In the genomic region with DNA sequence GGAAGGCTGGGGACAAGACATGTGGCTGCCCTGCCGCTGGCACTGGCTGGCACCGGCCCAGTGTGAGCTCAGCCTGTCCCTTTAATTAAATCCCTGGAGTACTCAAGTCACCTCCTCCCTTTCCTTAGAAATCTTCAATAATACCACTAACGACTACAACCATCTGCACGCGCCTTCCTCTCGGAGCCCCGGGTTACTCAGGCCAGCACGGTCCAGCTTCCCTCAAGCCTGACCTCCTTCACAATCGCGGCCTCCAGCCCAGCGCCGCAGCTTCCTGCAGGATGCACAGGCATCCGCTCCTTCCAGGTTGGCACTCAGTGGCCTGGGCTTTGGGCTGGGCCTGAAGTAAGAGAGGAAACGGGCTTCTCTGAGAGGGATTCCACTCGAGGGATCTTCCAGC, we compare ENCODE assay signal across 8 mouse cellular contexts. TPM values are rescaled to one million over a fixed set of nuclear protein-coding genes. Genes with fewer than 3 reads are reported as not detected.
DNase-seq lines count a peak whose midpoint lies in the region; ATAC-seq lines count a peak whose summit lies in the region.

No protein-coding gene starts in this region.

- DNase-seq in adrenal gland, adult 8-10 months = peak; percentile 68
- DNase-seq in embryo, embryonic 11 days = peak; percentile 41
- DNase-seq in heart, postnatal 14 days = peak; percentile 61 to 66
- DNase-seq in liver, embryonic 11.5 days (ENCODE audit: low spot score) = no peak
- DNase-seq in cerebellum, postnatal 4 days (ENCODE audit: low spot score in 2 of 2) = no peak
- DNase-seq in spleen, postnatal 4 days (ENCODE audit: low spot score in 2 of 2) = no peak
- DNase-seq in B cell, adult 2 months = no peak

- H3K4me1 ChIP-seq in liver, embryonic 11.5 days (replicated peaks; ENCODE audit: control insufficient read depth, insufficient read depth, low read length) = 0 out of 2 replicates have a peak, but pooled peaks cover 2% of the 10 kb centered on the region
- H3K4me1 ChIP-seq in stomach, embryonic 15.5 days = 0 out of 2 replicates have a peak, but pooled peaks cover 1% of the 10 kb centered on the region

- H3K4me2 ChIP-seq in liver, embryonic 11.5 days = no peak overlapping the region
- H3K4me2 ChIP-seq in stomach, embryonic 15.5 days = no peak overlapping the region

- no peak overlapping the region for H3K27ac ChIP-seq in liver, embryonic 11.5 days (ENCODE audit: low read depth, low read length)
- H3K27ac ChIP-seq in stomach, embryonic 15.5 days = peak overlapping the region; percentile 31; the same call in 1 of the 2 replicates

- no peak overlapping the region for H3K4me3 ChIP-seq in liver, embryonic 11.5 days (ENCODE audit: low read depth, low read length)
- H3K4me3 ChIP-seq in stomach, embryonic 15.5 days (replicated peaks) = no peak overlapping the region

- no peaks in the 10 kb centered on the region for H3K27me3 ChIP-seq in liver, embryonic 11.5 days (replicated peaks; ENCODE audit: control insufficient read depth, insufficient read depth, low read length)
- H3K27me3 ChIP-seq in stomach, embryonic 15.5 days (replicated peaks) = no peaks in the 10 kb centered on the region

- H3K9me3 ChIP-seq in liver, embryonic 11.5 days (ENCODE audit: control insufficient read depth, low read length) = no peaks in the 10 kb centered on the region
- no peaks in the 10 kb centered on the region for H3K9me3 ChIP-seq in stomach, embryonic 15.5 days

- intact Hi-C loops in heart, postnatal 14 days (cut with DNase I) = no loop called here

- 33% methylated on average over 15 of the region's 15 CpGs for WGBS in liver, embryonic 11.5 days
- 55% methylated on average over 15 of the region's 15 CpGs for WGBS in stomach, embryonic 15.5 days

- H3K36me3 ChIP-seq in liver, embryonic 11.5 days (ENCODE audit: control insufficient read depth, insufficient read depth, low read length) = no peaks in the 10 kb centered on the region
- H3K36me3 ChIP-seq in stomach, embryonic 15.5 days = no peaks in the 10 kb centered on the region

- no peak overlapping the region for H3K9ac ChIP-seq in liver, embryonic 11.5 days (ENCODE audit: low read depth, low read length)
- H3K9ac ChIP-seq in stomach, embryonic 15.5 days = no peak overlapping the region

- ATAC-seq in liver, embryonic 11.5 days (replicated peaks; ENCODE audit: low FRiP score) = peak; percentile 60
- ATAC-seq in stomach, embryonic 15.5 days (ENCODE audit: insufficient read depth, low FRiP score, low read depth) = 0 out of 2 replicates have a peak, but pooled peaks have one; percentile 30

RNA-seq across cellular contexts. Expression of a gene that starts 22.3 kb away (rescaled TPM):
- 100 to 1,000 TPM; 302 to 463 (median 440) TPM for total RNA-seq in adrenal gland, adult 8-10 months (2022)
- total RNA-seq in heart, postnatal 14 days (2021) = 10 to 100 TPM; 13.6 to 14.6 TPM
- polyA plus RNA-seq in liver, embryonic 11.5 days (2014; fragmentation: Nextera tagmentation; extraction: Ambion mirVana) = 227 and 228 TPM in 2 replicates
- polyA plus RNA-seq in stomach, embryonic 15.5 days (2015; fragmentation: Nextera tagmentation; extraction: Ambion mirVana) = 339 and 387 TPM in 2 replicates

Comparison
In these comparisons a context has a peak if more than half of its experiments do, and no peak if none do; other contexts are left out.
1. DNase-seq: peak in adrenal gland, adult 8-10 months (single experiment), embryo, embryonic 11 days (single experiment) and heart, postnatal 14 days (2 of 2); none in liver, embryonic 11.5 days (single experiment), cerebellum, postnatal 4 days (0 of 2), spleen, postnatal 4 days (0 of 2) and B cell, adult 2 months (0 of 2).
2. RNA of a gene that starts 22.3 kb away (total RNA-seq): 302 to 463 TPM in adrenal gland, adult 8-10 months; 13.6 to 14.6 TPM in heart, postnatal 14 days; every median in the first group is over 10 times any median in the second.